Mouse (Mus musculus): Measurements from ENCODE around the gene Trpc4ap. TPM values are rescaled to one million over a fixed set of nuclear protein-coding genes. Genes with fewer than 3 reads are reported as not detected.
"Not testable (repeated sequence)": the region's sequence is repeated elsewhere in the genome, so short reads cannot be mapped to it uniquely, and the experiment has no call there.

Trpc4ap gene
- polyA plus RNA-seq, 1 experiment from 2014 or later: 153 TPM

DNA sequence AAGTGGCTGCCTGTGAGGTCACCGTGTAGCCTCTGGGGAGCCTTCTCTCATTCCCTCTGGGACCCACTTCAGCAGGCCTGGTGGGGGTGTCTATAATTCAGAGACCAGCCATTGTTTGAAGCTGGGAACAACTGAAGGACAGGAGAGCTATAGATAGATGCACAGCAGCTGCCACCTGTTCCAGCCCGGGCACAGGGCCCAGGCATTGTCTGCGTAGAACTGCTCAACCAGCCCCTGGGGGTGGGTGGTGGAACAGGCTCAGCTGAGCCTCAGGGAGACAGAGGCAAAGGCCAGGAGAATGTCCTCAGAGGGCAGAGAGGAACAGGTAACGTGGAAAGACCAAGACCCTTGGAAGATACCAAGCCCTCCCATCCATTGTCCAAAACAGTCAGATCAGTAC, 85.8 kb downstream of the Trpc4ap start:
- H3K4me1 ChIP-seq (ENCODE audit: control insufficient read depth, insufficient read depth, low read length): no peaks in the 10 kb centered on the region
- H3K36me3 ChIP-seq (ENCODE audit: control insufficient read depth, insufficient read depth, low read length): no peaks in the 10 kb centered on the region
- no peaks in the 10 kb centered on the region for H3K9me3 ChIP-seq (replicated peaks; ENCODE audit: control insufficient read depth, low read length)
- H3K4me2 ChIP-seq (ENCODE audit: low read length): no peak overlapping the region
- DNase-seq (ENCODE audit: low spot score) (no peak), ATAC-seq (no peak)
- H3K27ac ChIP-seq (ENCODE audit: low read depth, low read length): no peak overlapping the region
- 85% methylated on average over 4 of the region's 4 CpGs for WGBS
- H3K4me3 ChIP-seq (ENCODE audit: low read depth, low read length): no peak overlapping the region
- H3K27me3 ChIP-seq (replicated peaks; ENCODE audit: control insufficient read depth, insufficient read depth, low read length): no peaks in the 10 kb centered on the region
- no peak overlapping the region for H3K9ac ChIP-seq (ENCODE audit: low read length)

- WGBS: 84% methylated on average over 4 of the region's 4 CpGs
- not testable (repeated sequence) for H3K4me1 ChIP-seq (ENCODE audit: control insufficient read depth, insufficient read depth, low read length); H3K9ac ChIP-seq (ENCODE audit: low read length); H3K27ac ChIP-seq (ENCODE audit: low read depth, low read length); H3K36me3 ChIP-seq (ENCODE audit: control insufficient read depth, insufficient read depth, low read length); H3K27me3 ChIP-seq (replicated peaks; ENCODE audit: control insufficient read depth, insufficient read depth, low read length); H3K4me3 ChIP-seq (ENCODE audit: low read depth, low read length); DNase-seq (ENCODE audit: low spot score); ATAC-seq; H3K9me3 ChIP-seq (replicated peaks; ENCODE audit: control insufficient read depth, low read length); H3K4me2 ChIP-seq (ENCODE audit: low read length)
Observed at GRCm38 (mm10) chr2:155605236-155605589, 87.0 kb downstream of the Trpc4ap start.

DNA sequence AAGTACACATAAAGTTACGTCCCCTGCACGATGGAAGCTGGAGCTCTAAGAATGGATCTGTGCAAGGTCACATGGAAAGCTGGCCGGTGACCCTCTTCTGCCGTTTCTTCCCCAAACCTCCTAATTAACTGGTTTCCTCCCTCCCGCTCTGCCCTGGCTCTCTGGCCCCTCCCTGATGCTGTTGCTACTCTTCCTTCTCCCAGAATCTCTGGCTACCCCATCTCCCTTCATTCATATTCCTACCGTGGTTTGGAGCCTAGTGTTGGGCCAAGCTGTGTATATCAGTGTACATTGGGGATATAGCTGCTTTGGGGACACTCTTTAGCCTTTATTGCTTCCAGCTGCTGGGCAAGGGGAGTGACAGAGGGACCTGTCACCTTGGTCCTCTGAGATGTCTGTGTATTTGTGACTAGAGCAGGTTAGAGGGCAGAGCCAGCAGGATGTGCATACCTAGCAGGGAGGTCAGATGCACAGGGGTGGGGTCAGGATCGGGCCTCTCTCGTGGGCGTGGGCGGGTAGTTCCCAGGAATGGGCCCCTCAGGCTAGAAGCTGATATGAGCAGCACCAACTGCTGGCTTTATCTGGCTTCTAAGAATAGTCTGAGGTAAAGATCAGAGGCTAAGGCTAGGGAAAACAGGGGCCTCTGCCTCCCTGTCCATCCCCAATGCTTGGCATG, 87.5 kb downstream of the Trpc4ap start:
- H3K9me3 ChIP-seq (replicated peaks; ENCODE audit: control insufficient read depth, low read length): no peaks in the 10 kb centered on the region
- no peak overlapping the region for H3K4me3 ChIP-seq (ENCODE audit: low read depth, low read length)
- no peaks in the 10 kb centered on the region for H3K27me3 ChIP-seq (replicated peaks; ENCODE audit: control insufficient read depth, insufficient read depth, low read length)
- no peak for DNase-seq (ENCODE audit: low spot score)
- H3K4me1 ChIP-seq (ENCODE audit: control insufficient read depth, insufficient read depth, low read length): no peaks in the 10 kb centered on the region
- H3K36me3 ChIP-seq (ENCODE audit: control insufficient read depth, insufficient read depth, low read length): no peaks in the 10 kb centered on the region
- no peak overlapping the region for H3K4me2 ChIP-seq (ENCODE audit: low read length)
- WGBS: 52% methylated on average over 10 of the region's 10 CpGs
- ATAC-seq: no peak
- H3K9ac ChIP-seq (ENCODE audit: low read length): no peak overlapping the region
- no peak overlapping the region for H3K27ac ChIP-seq (ENCODE audit: low read depth, low read length)

DNA sequence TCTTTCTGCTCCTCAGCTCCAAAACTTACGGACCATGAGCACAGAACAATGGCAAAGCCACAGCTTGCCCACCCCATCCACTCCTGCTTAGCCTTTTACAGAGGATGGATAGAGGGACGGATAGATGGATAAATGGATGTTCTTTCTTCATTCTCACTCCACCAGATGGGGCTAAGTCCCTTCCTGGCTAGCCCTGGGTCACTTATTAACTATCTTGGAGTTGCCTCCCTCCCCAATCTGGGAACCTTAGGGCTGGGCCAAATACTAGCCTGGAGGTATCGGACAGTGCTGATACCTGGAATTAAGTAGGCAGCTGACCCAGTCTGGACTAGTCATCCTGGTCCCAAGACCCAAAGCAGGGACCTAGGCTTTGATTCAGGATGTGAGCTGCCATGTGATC, 88.5 kb downstream of the Trpc4ap start:
- no peaks in the 10 kb centered on the region for H3K9me3 ChIP-seq (replicated peaks; ENCODE audit: control insufficient read depth, low read length)
- H3K36me3 ChIP-seq (ENCODE audit: control insufficient read depth, insufficient read depth, low read length): no peaks in the 10 kb centered on the region
- ATAC-seq (no peak), DNase-seq (ENCODE audit: low spot score) (no peak)
- 61% methylated on average over 3 of the region's 3 CpGs for WGBS
- H3K9ac ChIP-seq (ENCODE audit: low read length): no peak overlapping the region
- no peak overlapping the region for H3K4me3 ChIP-seq (ENCODE audit: low read depth, low read length)
- no peaks in the 10 kb centered on the region for H3K4me1 ChIP-seq (ENCODE audit: control insufficient read depth, insufficient read depth, low read length)
- no peak overlapping the region for H3K4me2 ChIP-seq (ENCODE audit: low read length)
- no peak overlapping the region for H3K27ac ChIP-seq (ENCODE audit: low read depth, low read length)
- no peaks in the 10 kb centered on the region for H3K27me3 ChIP-seq (replicated peaks; ENCODE audit: control insufficient read depth, insufficient read depth, low read length)

DNA sequence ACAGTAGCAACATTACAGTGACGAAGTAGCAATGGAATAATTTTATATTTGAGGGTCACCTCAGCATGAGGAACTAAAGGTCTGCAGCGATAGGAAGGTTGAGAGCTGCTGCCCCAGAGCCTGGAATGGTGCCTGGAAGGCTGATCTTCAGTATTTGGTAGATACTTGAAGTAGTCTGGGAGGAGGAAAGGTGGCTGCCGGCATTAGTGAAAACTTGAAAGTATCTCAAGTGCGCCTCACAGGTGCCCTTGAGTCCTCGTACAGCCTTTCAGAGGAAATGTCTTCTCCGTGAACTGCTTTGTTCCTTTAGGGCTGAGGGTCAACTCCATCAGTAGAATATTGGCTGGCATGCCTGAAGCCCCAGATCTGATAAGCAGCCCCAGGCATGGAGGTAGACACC, 96.7 kb downstream of the Trpc4ap start:
- 80% methylated on average over 6 of the region's 6 CpGs for WGBS
- no peak overlapping the region for H3K27ac ChIP-seq (ENCODE audit: low read depth, low read length)
- no peak overlapping the region for H3K9ac ChIP-seq (ENCODE audit: low read length)

GRCm38 (mm10) chr2:155592854-155593283, 99.3 kb downstream of the Trpc4ap start:
- no peak for DNase-seq (ENCODE audit: low spot score)
- Histone ChIP-seq H3K4me1 (ENCODE audit: control insufficient read depth, insufficient read depth, low read length) (peaks cover 3% of the 10 kb centered on the region; the same call in 1 of the 2 replicates), H3K27me3 (replicated peaks; ENCODE audit: control insufficient read depth, insufficient read depth, low read length) (no peaks in the 10 kb centered on the region), H3K9me3 (replicated peaks; ENCODE audit: control insufficient read depth, low read length) (no peaks in the 10 kb centered on the region), H3K9ac (ENCODE audit: low read length) (peak overlapping the region; percentile 74), H3K27ac (ENCODE audit: low read depth, low read length) (0 out of 2 replicates have a peak overlapping the region, but pooled peaks have one; percentile 27), H3K4me2 (ENCODE audit: low read length) (peak overlapping the region; percentile 80), H3K4me3 (ENCODE audit: low read depth, low read length) (peak overlapping the region; percentile 54), H3K36me3 (ENCODE audit: control insufficient read depth, insufficient read depth, low read length) (no peaks in the 10 kb centered on the region)
- no peak for ATAC-seq
- under 1% methylated on average over 9 of the region's 9 CpGs for WGBS

More for the DNA sequence above, 96.7 kb downstream of the Trpc4ap start:
- Histone ChIP-seq H3K36me3 (ENCODE audit: control insufficient read depth, insufficient read depth, low read length) (no peaks in the 10 kb centered on the region), H3K4me3 (ENCODE audit: low read depth, low read length) (no peak overlapping the region), H3K9me3 (replicated peaks; ENCODE audit: control insufficient read depth, low read length) (no peaks in the 10 kb centered on the region), H3K4me2 (ENCODE audit: low read length) (no peak overlapping the region), H3K4me1 (ENCODE audit: control insufficient read depth, insufficient read depth, low read length) (peaks cover 3% of the 10 kb centered on the region; the same call in 1 of the 2 replicates), H3K27me3 (replicated peaks; ENCODE audit: control insufficient read depth, insufficient read depth, low read length) (no peaks in the 10 kb centered on the region)
- no peak for ATAC-seq
- DNase-seq (ENCODE audit: low spot score): no peak

GRCm38 (mm10) chr2:155592137-155592853, 99.9 kb downstream of the Trpc4ap start, which contains the start of gene Gss:
Gene Gss, minus strand, starts transcription at chr2:155592810.
- Histone ChIP-seq H3K36me3 (ENCODE audit: control insufficient read depth, insufficient read depth, low read length) (no peaks in the 10 kb centered on the region), H3K4me2 (ENCODE audit: low read length) (peak within 1 kb of the TSS; percentile 80), H3K9ac (ENCODE audit: low read length) (peak within 1 kb of the TSS; percentile 74), H3K4me3 (ENCODE audit: low read depth, low read length) (peak within 1 kb of the TSS; percentile 54), H3K9me3 (replicated peaks; ENCODE audit: control insufficient read depth, low read length) (no peaks in the 10 kb centered on the region), H3K27ac (ENCODE audit: low read depth, low read length) (peak within 1 kb of the TSS; percentile 58), H3K27me3 (replicated peaks; ENCODE audit: control insufficient read depth, insufficient read depth, low read length) (no peaks in the 10 kb centered on the region), H3K4me1 (ENCODE audit: control insufficient read depth, insufficient read depth, low read length) (peaks cover 3% of the 10 kb centered on the region; the same call in 1 of the 2 replicates)
- DNase-seq (ENCODE audit: low spot score) (peak; percentile 97), ATAC-seq (peak; percentile 93)
- under 1% methylated on average over 53 of the region's 53 CpGs for WGBS

GRCm38 (mm10) chr2:155591676-155592075, 100.5 kb downstream of the Trpc4ap start:
- Histone ChIP-seq H3K9me3 (replicated peaks; ENCODE audit: control insufficient read depth, low read length) (no peaks in the 10 kb centered on the region), H3K27ac (ENCODE audit: low read depth, low read length) (0 out of 2 replicates have a peak overlapping the region, but pooled peaks have one; percentile 58), H3K27me3 (replicated peaks; ENCODE audit: control insufficient read depth, insufficient read depth, low read length) (no peaks in the 10 kb centered on the region), H3K4me2 (ENCODE audit: low read length) (peak overlapping the region; percentile 80), H3K4me1 (ENCODE audit: control insufficient read depth, insufficient read depth, low read length) (peaks cover 3% of the 10 kb centered on the region; the same call in 1 of the 2 replicates), H3K4me3 (ENCODE audit: low read depth, low read length) (peak overlapping the region; percentile 54), H3K36me3 (ENCODE audit: control insufficient read depth, insufficient read depth, low read length) (no peaks in the 10 kb centered on the region), H3K9ac (ENCODE audit: low read length) (peak overlapping the region; percentile 74)
- no peak for ATAC-seq
- 4% methylated on average over 6 of the region's 6 CpGs for WGBS
- DNase-seq (ENCODE audit: low spot score): peak; percentile 6

- H3K36me3 ChIP-seq (ENCODE audit: control insufficient read depth, insufficient read depth, low read length): no peaks in the 10 kb centered on the region
- H3K4me2 ChIP-seq (ENCODE audit: low read length): no peak overlapping the region
- no peaks in the 10 kb centered on the region for H3K9me3 ChIP-seq (replicated peaks; ENCODE audit: control insufficient read depth, low read length)
- H3K9ac ChIP-seq (ENCODE audit: low read length): peak overlapping the region; percentile 74; the same call in 1 of the 2 replicates
- no peak overlapping the region for H3K4me3 ChIP-seq (ENCODE audit: low read depth, low read length)
- H3K27ac ChIP-seq (ENCODE audit: low read depth, low read length): no peak overlapping the region
- peaks cover 3% of the 10 kb centered on the region; the same call in 1 of the 2 replicates for H3K4me1 ChIP-seq (ENCODE audit: control insufficient read depth, insufficient read depth, low read length)
- WGBS: 85% methylated on average over 2 of the region's 2 CpGs
- no peaks in the 10 kb centered on the region for H3K27me3 ChIP-seq (replicated peaks; ENCODE audit: control insufficient read depth, insufficient read depth, low read length)
- ATAC-seq (no peak), DNase-seq (ENCODE audit: low spot score) (no peak)
Observed at GRCm38 (mm10) chr2:155590876-155591275, 101.3 kb downstream of the Trpc4ap start.
